Mouse (Mus musculus) lung, postnatal 0 days (tissue): ENCODE measurements around the gene H2-DMb2.

Experiments used
- CTCF ChIP-seq: IDR thresholded peaks from 2 replicates; pipeline ENCODE4 v1.5.1; 2016; ENCODE audit warnings: antibody characterized with exemption, mild to moderate bottlenecking
- EP300 ChIP-seq: IDR thresholded peaks from 2 replicates; pipeline ENCODE4 v1.6.1; 2016; ENCODE audit warnings: antibody characterized with exemption, mild to moderate bottlenecking, control low read depth

DNA sequence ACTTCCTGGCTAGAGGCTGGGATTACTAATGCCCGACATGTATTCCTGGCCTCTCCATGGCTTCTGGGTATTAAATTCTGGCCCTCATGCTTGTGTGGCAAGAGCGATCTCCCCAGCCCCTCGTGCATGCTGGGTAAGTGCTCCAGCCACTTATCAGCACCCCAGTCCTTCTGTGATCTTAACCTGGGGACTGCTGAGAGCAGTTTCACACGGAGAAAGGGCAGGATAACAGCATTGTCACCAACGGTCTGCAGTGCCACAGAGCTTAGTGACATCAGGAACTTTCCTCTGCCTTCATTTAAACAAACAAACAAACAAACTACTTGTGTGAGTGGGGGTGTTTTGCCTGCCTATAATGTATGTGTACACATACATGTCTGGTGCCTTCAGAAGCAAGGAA lies 2.9 kb upstream of the H2-DMb2 start:
- no peak for TF ChIP-seq CTCF
- TF ChIP-seq EP300: no peak
